8 mouse cellular contexts compared by ENCODE assay signal in the genomic region with DNA sequence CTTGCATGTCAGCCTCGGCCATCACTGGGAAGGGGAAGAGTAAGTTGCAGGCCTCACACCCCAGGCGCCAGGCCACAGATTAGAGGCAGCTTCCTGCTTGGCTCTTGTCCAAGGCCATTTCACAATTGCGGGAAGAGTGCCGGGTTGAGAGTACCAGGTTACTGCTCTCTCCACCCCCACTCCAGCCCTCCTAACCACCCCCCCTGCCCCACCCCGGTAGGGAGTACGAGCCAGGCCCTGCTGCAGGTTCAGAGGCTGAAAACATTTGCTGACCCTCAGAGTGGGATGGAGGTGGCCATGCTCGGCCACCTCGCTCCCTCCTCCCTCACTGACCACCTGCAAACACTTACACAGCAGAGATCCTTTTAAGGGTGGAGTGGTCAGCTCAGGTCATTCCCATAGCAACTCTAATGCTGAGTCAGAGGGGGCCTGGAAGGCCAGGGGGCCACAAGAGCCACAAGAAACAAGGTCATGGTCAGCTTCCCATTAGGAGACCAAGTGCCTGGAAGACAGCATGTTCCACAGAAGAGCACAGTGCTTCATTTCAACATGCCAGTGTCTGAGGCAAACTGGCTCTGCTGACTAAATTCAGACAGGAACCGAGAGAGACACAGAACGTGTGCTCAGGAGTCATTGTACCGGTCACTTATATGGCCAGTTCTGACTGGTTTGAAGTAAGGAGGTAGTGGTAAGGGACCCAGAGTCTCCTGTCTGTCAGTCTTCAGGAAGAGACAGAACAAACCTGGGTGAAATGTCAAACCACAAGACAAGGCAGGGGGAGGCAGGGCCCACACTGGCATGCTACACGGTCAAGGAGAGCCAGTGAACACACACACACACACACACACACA. TPM values are rescaled to one million over a fixed set of nuclear protein-coding genes. Genes with fewer than 3 reads are reported as not detected.
DNase-seq lines count a peak whose midpoint lies in the region; ATAC-seq lines count a peak whose summit lies in the region.

No protein-coding gene starts in this region.

- 38% methylated on average over 12 of the region's 12 CpGs for WGBS in embryonic facial prominence, embryonic 10.5 days
- 25% methylated on average over 12 of the region's 12 CpGs for WGBS in limb, embryonic 13.5 days
- WGBS in midbrain, embryonic 14.5 days = 54% methylated on average over 12 of the region's 12 CpGs

- no peaks in the 10 kb centered on the region for H3K36me3 ChIP-seq in embryonic facial prominence, embryonic 10.5 days (replicated peaks)
- H3K36me3 ChIP-seq in limb, embryonic 13.5 days = no peaks in the 10 kb centered on the region
- H3K36me3 ChIP-seq in midbrain, embryonic 14.5 days (ENCODE audit: control insufficient read depth, insufficient read depth, low read length) = no peaks in the 10 kb centered on the region

- no peak overlapping the region for H3K4me3 ChIP-seq in embryonic facial prominence, embryonic 10.5 days
- H3K4me3 ChIP-seq in limb, embryonic 13.5 days = no peak overlapping the region
- no peak overlapping the region for H3K4me3 ChIP-seq in midbrain, embryonic 14.5 days (replicated peaks; ENCODE audit: low read depth, low read length)

- H3K9ac ChIP-seq in limb, embryonic 13.5 days = 0 out of 2 replicates have a peak overlapping the region, but pooled peaks have one; percentile 8
- H3K9ac ChIP-seq in midbrain, embryonic 14.5 days (replicated peaks; ENCODE audit: low read length) = no peak overlapping the region

- intact Hi-C loops in heart, postnatal 36 days (cut with DNase I) = loop anchor here (2.0 kb wide), 1 partner anchor 20 kb away; no protein-coding TSS in a partner anchor

- peaks cover 3% of the 10 kb centered on the region for H3K9me3 ChIP-seq in embryonic facial prominence, embryonic 10.5 days
- no peaks in the 10 kb centered on the region for H3K9me3 ChIP-seq in limb, embryonic 13.5 days
- no peaks in the 10 kb centered on the region for H3K9me3 ChIP-seq in midbrain, embryonic 14.5 days (ENCODE audit: control insufficient read depth, low read length)

- H3K27me3 ChIP-seq in embryonic facial prominence, embryonic 10.5 days (replicated peaks; ENCODE audit: low read depth, poor library complexity, severe bottlenecking) = no peaks in the 10 kb centered on the region
- H3K27me3 ChIP-seq in limb, embryonic 13.5 days = no peaks in the 10 kb centered on the region
- H3K27me3 ChIP-seq in midbrain, embryonic 14.5 days (ENCODE audit: control insufficient read depth, insufficient read depth, low read length) = no peaks in the 10 kb centered on the region

- 0 out of 2 replicates have a peak overlapping the region, but pooled peaks have one; percentile 0 for H3K4me2 ChIP-seq in limb, embryonic 13.5 days (replicated peaks)
- H3K4me2 ChIP-seq in midbrain, embryonic 14.5 days (ENCODE audit: low read length) = no peak overlapping the region

- peaks cover 42% of the 10 kb centered on the region for H3K4me1 ChIP-seq in embryonic facial prominence, embryonic 10.5 days
- peaks cover 23% of the 10 kb centered on the region for H3K4me1 ChIP-seq in limb, embryonic 13.5 days
- H3K4me1 ChIP-seq in midbrain, embryonic 14.5 days (ENCODE audit: control insufficient read depth, insufficient read depth, low read length) = no peaks in the 10 kb centered on the region

- DNase-seq in right cerebral cortex, postnatal 10 days (ENCODE audit: low spot score in 2 of 2) = peak; percentile 63 to 64
- DNase-seq in right cerebral cortex, postnatal 36 days (ENCODE audit: low spot score in 2 of 2) = no peak
- DNase-seq in embryonic facial prominence, embryonic 10.5 days (ENCODE audit: low spot score) = peak; percentile 50
- peak; percentile 77 to 79 for DNase-seq in heart, postnatal 36 days
- DNase-seq in midbrain, embryonic 14.5 days = peak; percentile 22
- peak; percentile 51 to 57 for DNase-seq in thymus, postnatal 10 days (ENCODE audit: low spot score in 2 of 2)
- DNase-seq in left cerebral cortex, adult 8-10 months (ENCODE audit: low spot score in 2 of 2) = no peak

- peak overlapping the region; percentile 75 for H3K27ac ChIP-seq in embryonic facial prominence, embryonic 10.5 days (replicated peaks)
- H3K27ac ChIP-seq in limb, embryonic 13.5 days = no peak overlapping the region
- H3K27ac ChIP-seq in midbrain, embryonic 14.5 days (replicated peaks; ENCODE audit: low read depth, low read length) = no peak overlapping the region

- peak; percentile 16; the same call in 1 of the 2 replicates for ATAC-seq in limb, embryonic 13.5 days (ENCODE audit: low FRiP score, low read depth)
- ATAC-seq in midbrain, embryonic 14.5 days (ENCODE audit: low FRiP score, low TSS enrichment) = no peak

RNA-seq across cellular contexts. Expression of a gene that starts 11.0 kb away (rescaled TPM):
- polyA plus RNA-seq in embryonic facial prominence, embryonic 10.5 days (2016; fragmentation: Nextera tagmentation; extraction: Ambion mirVana) = 234 and 245 TPM in 2 replicates
- total RNA-seq in heart, postnatal 36 days (2021) = 100 to 1,000 TPM; 114 to 118 TPM
- polyA plus RNA-seq in limb, embryonic 13.5 days (2015; fragmentation: Nextera tagmentation; extraction: Ambion mirVana) = 244 and 249 TPM in 2 replicates
- 327 and 366 TPM in 2 replicates for polyA plus RNA-seq in midbrain, embryonic 14.5 days (2014; fragmentation: Nextera tagmentation; extraction: Ambion mirVana)
- total RNA-seq in left cerebral cortex, adult 8-10 months (2022) = 100 to 1,000 TPM; 167 to 180 (median 175) TPM

RNA-seq across cellular contexts. Expression of a gene that starts 59.0 kb away (rescaled TPM):
- polyA plus RNA-seq in embryonic facial prominence, embryonic 10.5 days (2016; fragmentation: Nextera tagmentation; extraction: Ambion mirVana) = 5.6 and 6.0 TPM in 2 replicates
- 1 to 10 TPM; 6.7 to 8.2 TPM for total RNA-seq in heart, postnatal 36 days (2021)
- 6.8 and 7.3 TPM in 2 replicates for polyA plus RNA-seq in limb, embryonic 13.5 days (2015; fragmentation: Nextera tagmentation; extraction: Ambion mirVana)
- 1.9 and 2.8 TPM in 2 replicates for polyA plus RNA-seq in midbrain, embryonic 14.5 days (2014; fragmentation: Nextera tagmentation; extraction: Ambion mirVana)
- total RNA-seq in left cerebral cortex, adult 8-10 months (2022) = 1 to 10 TPM; 3.4 to 5.2 (median 4.7) TPM

Comparison
In these comparisons a context has a peak if more than half of its experiments do, and no peak if none do; other contexts are left out.
1. DNase-seq: peak in right cerebral cortex, postnatal 10 days (2 of 2), embryonic facial prominence, embryonic 10.5 days (single experiment), heart, postnatal 36 days (2 of 2), midbrain, embryonic 14.5 days (single experiment) and thymus, postnatal 10 days (2 of 2); none in right cerebral cortex, postnatal 36 days (0 of 2) and left cerebral cortex, adult 8-10 months (0 of 2).